Mouse (Mus musculus): Measurements from ENCODE around the gene Ncoa3. TPM values are rescaled to one million over a fixed set of nuclear protein-coding genes. Genes with fewer than 3 reads are reported as not detected.
"Not testable (repeated sequence)": the region's sequence is repeated elsewhere in the genome, so short reads cannot be mapped to it uniquely, and the experiment has no call there.

Gene Ncoa3
- 8.1 and 8.3 TPM in 2 replicates for polyA plus RNA-seq (2016; fragmentation: Nextera tagmentation; extraction: Ambion mirVana)

- peaks cover 20% of the 10 kb centered on the region for H3K27me3 ChIP-seq (replicated peaks)
- H3K36me3 ChIP-seq = peaks cover 5% of the 10 kb centered on the region; the same call in 1 of the 2 replicates
- peak within 1 kb of the TSS; percentile 92 for H3K9ac ChIP-seq
- peak within 1 kb of the TSS; percentile 87 for H3K4me3 ChIP-seq
- H3K4me1 ChIP-seq = peaks cover 30% of the 10 kb centered on the region
- peak within 1 kb of the TSS; percentile 62 for H3K27ac ChIP-seq
- peak within 1 kb of the TSS; percentile 99 for H3K4me2 ChIP-seq
- peak; percentile 99 for ATAC-seq
- H3K9me3 ChIP-seq (replicated peaks) = peaks cover 6% of the 10 kb centered on the region; the same call in 1 of the 2 replicates
- WGBS (ENCODE audit: insufficient replicate concordance) = 1% methylated on average over 100 of the region's 103 CpGs
These were observed at the start of gene Ncoa3 for GRCm38 (mm10) chr2:165992270-165993172. Gene Ncoa3, plus strand, starts transcription at chr2:165992636.

- ATAC-seq = no peak
- Histone ChIP-seq H3K9ac (no peak overlapping the region), H3K9me3 (replicated peaks) (no peaks in the 10 kb centered on the region), H3K4me1 (peaks cover 30% of the 10 kb centered on the region), H3K4me3 (no peak overlapping the region), H3K36me3 (no peaks in the 10 kb centered on the region), H3K27ac (no peak overlapping the region), H3K4me2 (no peak overlapping the region), H3K27me3 (replicated peaks) (no peaks in the 10 kb centered on the region)
- WGBS (ENCODE audit: insufficient replicate concordance) = 92% methylated on average over 2 of the region's 2 CpGs
These were observed 49.3 kb upstream of the Ncoa3 start for GRCm38 (mm10) chr2:165943113-165943512.

GRCm38 (mm10) chr2:165944576-165945351, 47.7 kb upstream of the Ncoa3 start:
- WGBS (ENCODE audit: insufficient replicate concordance) = 58% methylated on average over 11 of the region's 11 CpGs

GRCm38 (mm10) chr2:165946046-165946564, 46.3 kb upstream of the Ncoa3 start:
- no peaks in the 10 kb centered on the region for H3K9me3 ChIP-seq (replicated peaks)
- H3K4me1 ChIP-seq = peaks cover 48% of the 10 kb centered on the region
- H3K9ac ChIP-seq = no peak overlapping the region
- no peaks in the 10 kb centered on the region for H3K36me3 ChIP-seq
- H3K27ac ChIP-seq = no peak overlapping the region
- 72% methylated on average over 1 of the region's 1 CpGs for whole genome bisulfite sequencing (ENCODE audit: insufficient replicate concordance)
- H3K4me2 ChIP-seq = no peak overlapping the region
- no peaks in the 10 kb centered on the region for H3K27me3 ChIP-seq (replicated peaks)
- H3K4me3 ChIP-seq = no peak overlapping the region
- ATAC-seq = no peak

More at GRCm38 (mm10) chr2:165944576-165945351, 47.7 kb upstream of the Ncoa3 start:
- H3K4me3 ChIP-seq = no peak overlapping the region
- H3K27ac ChIP-seq = peak overlapping the region; percentile 82
- 0 out of 2 replicates have a peak overlapping the region, but pooled peaks have one; percentile 14 for H3K9ac ChIP-seq
- no peaks in the 10 kb centered on the region for H3K36me3 ChIP-seq
- H3K9me3 ChIP-seq (replicated peaks) = no peaks in the 10 kb centered on the region
- no peaks in the 10 kb centered on the region for H3K27me3 ChIP-seq (replicated peaks)
- H3K4me2 ChIP-seq = peak overlapping the region; percentile 51
- peak; percentile 93 for ATAC-seq
- peaks cover 40% of the 10 kb centered on the region for H3K4me1 ChIP-seq

- no peaks in the 10 kb centered on the region for H3K27me3 ChIP-seq (replicated peaks)
- H3K9me3 ChIP-seq (replicated peaks) = no peaks in the 10 kb centered on the region
- no peak for ATAC-seq
- no peaks in the 10 kb centered on the region for H3K36me3 ChIP-seq
- 44% methylated on average over 1 of the region's 1 CpGs for WGBS (ENCODE audit: insufficient replicate concordance)
- no peak overlapping the region for H3K4me3 ChIP-seq
- no peak overlapping the region for H3K4me2 ChIP-seq
- H3K27ac ChIP-seq = peak overlapping the region; percentile 2; the same call in 1 of the 2 replicates
- H3K4me1 ChIP-seq = peaks cover 67% of the 10 kb centered on the region
- H3K9ac ChIP-seq = no peak overlapping the region
These were observed 44.4 kb upstream of the Ncoa3 start for GRCm38 (mm10) chr2:165948007-165948406.

GRCm38 (mm10) chr2:165948785-165949184, 43.7 kb upstream of the Ncoa3 start:
- peak overlapping the region; percentile 2; the same call in 1 of the 2 replicates for H3K27ac ChIP-seq
- not testable (repeated sequence) for H3K4me2 ChIP-seq; H3K9me3 ChIP-seq (replicated peaks); H3K9ac ChIP-seq; H3K27me3 ChIP-seq (replicated peaks); ATAC-seq; H3K36me3 ChIP-seq; H3K4me3 ChIP-seq
- peaks cover 73% of the 10 kb centered on the region for H3K4me1 ChIP-seq
- WGBS (ENCODE audit: insufficient replicate concordance) = 32% methylated on average over 1 of the region's 1 CpGs

GRCm38 (mm10) chr2:165949719-165950118, 42.7 kb upstream of the Ncoa3 start:
- H3K9me3 ChIP-seq (replicated peaks) = no peaks in the 10 kb centered on the region
- H3K4me2 ChIP-seq = no peak overlapping the region
- ATAC-seq = no peak
- H3K27ac ChIP-seq = no peak overlapping the region
- no peaks in the 10 kb centered on the region for H3K36me3 ChIP-seq
- 19% methylated on average over 3 of the region's 3 CpGs for WGBS (ENCODE audit: insufficient replicate concordance)
- no peak overlapping the region for H3K4me3 ChIP-seq
- H3K9ac ChIP-seq = no peak overlapping the region; the same call in 1 of the 2 replicates
- H3K27me3 ChIP-seq (replicated peaks) = no peaks in the 10 kb centered on the region
- H3K4me1 ChIP-seq = peaks cover 72% of the 10 kb centered on the region

GRCm38 (mm10) chr2:165951432-165952068, 40.9 kb upstream of the Ncoa3 start:
- H3K9me3 ChIP-seq (replicated peaks) = no peaks in the 10 kb centered on the region
- H3K27ac ChIP-seq = peak overlapping the region; percentile 70
- peak overlapping the region; percentile 22; the same call in 1 of the 2 replicates for H3K9ac ChIP-seq
- no peak overlapping the region for H3K4me3 ChIP-seq
- no peak for ATAC-seq
- peak overlapping the region; percentile 16; the same call in 1 of the 2 replicates for H3K4me2 ChIP-seq
- H3K27me3 ChIP-seq (replicated peaks) = 0 out of 2 replicates have a peak, but pooled peaks cover under 1% of the 10 kb centered on the region
- H3K4me1 ChIP-seq = peaks cover 71% of the 10 kb centered on the region
- 38% methylated on average over 12 of the region's 12 CpGs for WGBS (ENCODE audit: insufficient replicate concordance)
- H3K36me3 ChIP-seq = no peaks in the 10 kb centered on the region

- Histone ChIP-seq H3K27ac (peak overlapping the region; percentile 81), H3K27me3 (replicated peaks) (0 out of 2 replicates have a peak, but pooled peaks cover 2% of the 10 kb centered on the region), H3K9ac (peak overlapping the region; percentile 50), H3K4me3 (peak overlapping the region; percentile 37), H3K4me2 (peak overlapping the region; percentile 68), H3K4me1 (peaks cover 62% of the 10 kb centered on the region), H3K36me3 (no peaks in the 10 kb centered on the region), H3K9me3 (replicated peaks) (no peaks in the 10 kb centered on the region)
- 13% methylated on average over 20 of the region's 20 CpGs for WGBS (ENCODE audit: insufficient replicate concordance)
- ATAC-seq = peak; percentile 80
These were observed 37.6 kb upstream of the Ncoa3 start for GRCm38 (mm10) chr2:165954872-165955271.

- WGBS (ENCODE audit: insufficient replicate concordance) = 43% methylated on average over 8 of the region's 8 CpGs
- Histone ChIP-seq H3K27ac (peak overlapping the region; percentile 81), H3K4me1 (peaks cover 60% of the 10 kb centered on the region), H3K9me3 (replicated peaks) (no peaks in the 10 kb centered on the region), H3K36me3 (no peaks in the 10 kb centered on the region), H3K9ac (peak overlapping the region; percentile 50), H3K4me3 (peak overlapping the region; percentile 37), H3K27me3 (replicated peaks) (0 out of 2 replicates have a peak, but pooled peaks cover 2% of the 10 kb centered on the region), H3K4me2 (peak overlapping the region; percentile 68)
- no peak for ATAC-seq
These were observed 37.0 kb upstream of the Ncoa3 start for GRCm38 (mm10) chr2:165955386-165955785.

GRCm38 (mm10) chr2:165956096-165956740, 36.2 kb upstream of the Ncoa3 start:
- Histone ChIP-seq H3K9ac (no peak overlapping the region), H3K4me2 (no peak overlapping the region), H3K36me3 (no peaks in the 10 kb centered on the region), H3K9me3 (replicated peaks) (no peaks in the 10 kb centered on the region), H3K27me3 (replicated peaks) (0 out of 2 replicates have a peak, but pooled peaks cover 2% of the 10 kb centered on the region), H3K27ac (no peak overlapping the region), H3K4me1 (peaks cover 55% of the 10 kb centered on the region), H3K4me3 (no peak overlapping the region)
- ATAC-seq = no peak
- 37% methylated on average over 7 of the region's 7 CpGs for WGBS (ENCODE audit: insufficient replicate concordance)
